ENCODE assay signal across 9 mouse cellular contexts in the genomic region with DNA sequence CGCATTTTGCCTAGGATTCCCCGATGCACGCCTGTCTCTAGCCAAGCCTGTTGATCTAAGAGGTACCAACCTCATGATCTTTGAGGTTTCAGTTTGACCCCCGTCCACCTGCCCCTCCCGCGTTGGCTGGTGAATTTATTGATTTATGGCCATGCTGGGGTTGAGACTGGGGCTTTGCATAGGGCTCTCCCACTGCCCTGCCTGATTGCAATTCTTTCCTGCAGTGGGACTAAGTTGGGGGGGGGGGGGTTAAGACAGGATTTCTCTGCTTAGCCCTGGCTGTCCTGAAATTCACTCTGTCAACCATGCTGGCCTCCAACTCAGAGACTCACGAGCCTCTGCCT. TPM values are rescaled to one million over a fixed set of nuclear protein-coding genes. Genes with fewer than 3 reads are reported as not detected.
A peak's percentile ranks its signal among the peaks of the same experiment; 100 is the strongest.
DNase-seq lines count a peak whose midpoint lies in the region; ATAC-seq and TF ChIP-seq lines count a peak whose summit lies in the region.
"Had no signal": no experiment of that assay in that cellular context is flagged by ENCODE, and none has a peak within 500 bp of the region (broad histone marks: within the 10 kb centered on the region; RNA-seq: fewer than 3 reads in every experiment).

No protein-coding gene starts in this region.

- TF ChIP-seq EP300 in ES-Bruce4 (IDR thresholded peaks at IDR 0.05; ENCODE audit: insufficient read depth, low read depth, low read length): no peak
- TF ChIP-seq EP300 in heart, postnatal 0 days (IDR thresholded peaks at IDR 0.05; ENCODE audit: low read depth): no peak

- WGBS in heart, embryonic 11.5 days (ENCODE audit: insufficient replicate concordance): 19% methylated on average over 7 of the region's 7 CpGs
- 8% methylated on average over 7 of the region's 7 CpGs for WGBS in heart, postnatal 0 days
- 8% methylated on average over 7 of the region's 7 CpGs for WGBS in liver, embryonic 16.5 days (ENCODE audit: insufficient replicate concordance)

- H3K27ac ChIP-seq in heart, embryonic 11.5 days (ENCODE audit: low read depth, low read length): peak overlapping the region; percentile 35; the same call in 1 of the 2 replicates
- H3K27ac ChIP-seq in ES-Bruce4 (ENCODE audit: insufficient read depth, low read length): no peak overlapping the region
- H3K27ac ChIP-seq in heart, postnatal 0 days (ENCODE audit: low read depth): no peak overlapping the region
- H3K27ac ChIP-seq in liver, embryonic 16.5 days (ENCODE audit: low read length): peak overlapping the region; percentile 31

- H3K27me3 ChIP-seq in heart, embryonic 11.5 days (ENCODE audit: control insufficient read depth, insufficient read depth, low read length): no peaks in the 10 kb centered on the region
- H3K27me3 ChIP-seq in ES-Bruce4 (ENCODE audit: control insufficient read depth, insufficient read depth, low read length, poor library complexity, severe bottlenecking): no peaks in the 10 kb centered on the region
- no peaks in the 10 kb centered on the region for H3K27me3 ChIP-seq in heart, postnatal 0 days (ENCODE audit: control insufficient read depth, insufficient read depth, low read length)
- no peaks in the 10 kb centered on the region for H3K27me3 ChIP-seq in liver, embryonic 16.5 days (ENCODE audit: control insufficient read depth, insufficient read depth, low read depth, low read length)

- H3K36me3 ChIP-seq in heart, embryonic 11.5 days (ENCODE audit: control insufficient read depth, insufficient read depth, low read length): peaks cover 4% of the 10 kb centered on the region; the same call in 1 of the 2 replicates
- no peaks in the 10 kb centered on the region for H3K36me3 ChIP-seq in ES-Bruce4 (ENCODE audit: control insufficient read depth, insufficient read depth, low read length, poor library complexity, severe bottlenecking)
- peaks cover 7% of the 10 kb centered on the region for H3K36me3 ChIP-seq in heart, postnatal 0 days (replicated peaks; ENCODE audit: control insufficient read depth, insufficient read depth, low read length)
- H3K36me3 ChIP-seq in liver, embryonic 16.5 days (ENCODE audit: control insufficient read depth, insufficient read depth): peaks cover 10% of the 10 kb centered on the region

- no peak for TF ChIP-seq CTCF in ES-Bruce4 (IDR thresholded peaks at IDR 0.05; ENCODE audit: low read depth, low read length)
- no peak for TF ChIP-seq CTCF in heart, postnatal 0 days (IDR thresholded peaks at IDR 0.05; ENCODE audit: low read depth)

- H3K4me2 ChIP-seq in heart, embryonic 11.5 days: peak overlapping the region; percentile 64
- peak overlapping the region; percentile 67 for H3K4me2 ChIP-seq in heart, postnatal 0 days (ENCODE audit: low read depth, low read length)
- peak overlapping the region; percentile 61 for H3K4me2 ChIP-seq in liver, embryonic 16.5 days (ENCODE audit: low read depth, low read length)

- intact Hi-C loops in heart, postnatal 25 days (cut with DNase I): loop anchor here (2.0 kb wide), 1 partner anchor 185 kb away; a partner anchor contains a TSS

- H3K9me3 ChIP-seq in heart, embryonic 11.5 days (replicated peaks; ENCODE audit: control insufficient read depth, low read length): no peaks in the 10 kb centered on the region; the same call in 1 of the 2 replicates
- no peaks in the 10 kb centered on the region for H3K9me3 ChIP-seq in ES-Bruce4 (replicated peaks; ENCODE audit: control insufficient read depth, insufficient read depth, low read length, poor library complexity, severe bottlenecking)
- no peaks in the 10 kb centered on the region for H3K9me3 ChIP-seq in heart, postnatal 0 days (replicated peaks; ENCODE audit: control insufficient read depth, low read length)
- H3K9me3 ChIP-seq in liver, embryonic 16.5 days (replicated peaks; ENCODE audit: control insufficient read depth, low read length): no peaks in the 10 kb centered on the region

- peak overlapping the region; percentile 45 for H3K4me3 ChIP-seq in heart, embryonic 11.5 days (ENCODE audit: low read depth, low read length)
- peak overlapping the region; percentile 84 for H3K4me3 ChIP-seq in ES-Bruce4 (ENCODE audit: low read depth, low read length)
- peak overlapping the region; percentile 44 for H3K4me3 ChIP-seq in heart, postnatal 0 days (ENCODE audit: low read depth, low read length)
- H3K4me3 ChIP-seq in liver, embryonic 16.5 days (ENCODE audit: low read depth, low read length): peak overlapping the region; percentile 48

- no peak for ATAC-seq in heart, embryonic 11.5 days (replicated peaks; ENCODE audit: insufficient number of reproducible peaks, low FRiP score, low TSS enrichment)
- ATAC-seq in heart, postnatal 0 days (ENCODE audit: insufficient read depth, low read depth): no peak
- ATAC-seq in liver, embryonic 16.5 days (ENCODE audit: low read depth): no peak

- H3K9ac ChIP-seq in heart, embryonic 11.5 days (ENCODE audit: low read depth, low read length): peak overlapping the region; percentile 67
- H3K9ac ChIP-seq in ES-Bruce4 (ENCODE audit: low read depth, poor library complexity, severe bottlenecking): peak overlapping the region; percentile 13
- H3K9ac ChIP-seq in heart, postnatal 0 days (replicated peaks; ENCODE audit: low read depth, low read length): no peak overlapping the region
- H3K9ac ChIP-seq in liver, embryonic 16.5 days (ENCODE audit: low read depth, low read length): peak overlapping the region; percentile 33

- DNase-seq in heart, postnatal 25 days (ENCODE audit: low spot score): no peak
- no peak for DNase-seq in heart, postnatal 0 days (ENCODE audit: low spot score)
- no peak for DNase-seq in embryo, embryonic 10.5 days (ENCODE audit: low spot score)
- DNase-seq in right cerebral cortex, postnatal 25 days: no peak
- no peak for DNase-seq in urinary bladder, postnatal 14 days (ENCODE audit: low spot score)
- DNase-seq: right cerebral cortex, adult 18-20 months had no signal

- peaks cover 18% of the 10 kb centered on the region for H3K4me1 ChIP-seq in heart, embryonic 11.5 days (ENCODE audit: control insufficient read depth, insufficient read depth, low read length)
- no peaks in the 10 kb centered on the region for H3K4me1 ChIP-seq in ES-Bruce4 (ENCODE audit: control insufficient read depth, insufficient read depth, low read length)
- peaks cover 16% of the 10 kb centered on the region; the same call in 1 of the 2 replicates for H3K4me1 ChIP-seq in heart, postnatal 0 days (ENCODE audit: control insufficient read depth, insufficient read depth)
- H3K4me1 ChIP-seq in liver, embryonic 16.5 days (ENCODE audit: control insufficient read depth, low read depth, low read length): peaks cover 44% of the 10 kb centered on the region

- TF ChIP-seq POLR2A in ES-Bruce4 (IDR thresholded peaks at IDR 0.05; ENCODE audit: insufficient read depth, low read length): no peak

RNA-seq across cellular contexts. Expression of a gene that starts 13.8 kb away (rescaled TPM):
- 22.3 and 35.7 TPM in 2 replicates for polyA plus RNA-seq in heart, embryonic 11.5 days (2014; fragmentation: Nextera tagmentation; extraction: Ambion mirVana)
- total RNA-seq in heart, postnatal 25 days (2021): 10 to 100 TPM; 35.9 to 42.2 TPM
- 19.5 and 19.6 TPM in 2 replicates for polyA plus RNA-seq in ES-Bruce4 (2011; ENCODE audit: insufficient read depth, insufficient read length, low read depth, missing spikeins)
- 67.9 and 79.0 TPM in 2 replicates for total RNA-seq in heart, postnatal 0 days (2014; rRNA removed; ENCODE audit: low replicate concordance)
- polyA plus RNA-seq in heart, postnatal 0 days (2015; fragmentation: Nextera tagmentation; extraction: Ambion mirVana): 42.7 and 45.7 TPM in 2 replicates
- 26.2 and 27.7 TPM in 2 replicates for polyA plus RNA-seq in liver, embryonic 16.5 days (2015; fragmentation: Nextera tagmentation; extraction: Ambion mirVana)

RNA-seq across cellular contexts. Expression of a gene that starts 22.9 kb away (rescaled TPM):
- 0.11 and 0.31 TPM in 2 replicates for polyA plus RNA-seq in heart, embryonic 11.5 days (2014; fragmentation: Nextera tagmentation; extraction: Ambion mirVana)
- total RNA-seq in heart, postnatal 25 days (2021): under 1 TPM; 0.70 to 0.78 TPM
- polyA plus RNA-seq in ES-Bruce4 (2011; ENCODE audit: insufficient read depth, insufficient read length, low read depth, missing spikeins): 0.40 and 0.44 TPM in 2 replicates
- total RNA-seq in heart, postnatal 0 days (2014; rRNA removed; ENCODE audit: low replicate concordance): not detected in 2 replicates
- 0.10 and 0.15 TPM in 2 replicates for polyA plus RNA-seq in heart, postnatal 0 days (2015; fragmentation: Nextera tagmentation; extraction: Ambion mirVana)
- polyA plus RNA-seq in liver, embryonic 16.5 days (2015; fragmentation: Nextera tagmentation; extraction: Ambion mirVana): 0.13 and 0.14 TPM in 2 replicates

RNA-seq across cellular contexts. Expression of a gene that starts 39.7 kb away (rescaled TPM):
- polyA plus RNA-seq in heart, embryonic 11.5 days (2014; fragmentation: Nextera tagmentation; extraction: Ambion mirVana): 45.5 and 48.2 TPM in 2 replicates
- 10 to 100 TPM; 94.7 to 96.1 TPM for total RNA-seq in heart, postnatal 25 days (2021)
- 18.8 and 22.3 TPM in 2 replicates for polyA plus RNA-seq in ES-Bruce4 (2011; ENCODE audit: insufficient read depth, insufficient read length, low read depth, missing spikeins)
- total RNA-seq in heart, postnatal 0 days (2014; rRNA removed; ENCODE audit: low replicate concordance): 41.2 and 67.4 TPM in 2 replicates
- polyA plus RNA-seq in heart, postnatal 0 days (2015; fragmentation: Nextera tagmentation; extraction: Ambion mirVana): 53.6 and 56.1 TPM in 2 replicates
- 90.4 and 95.3 TPM in 2 replicates for polyA plus RNA-seq in liver, embryonic 16.5 days (2015; fragmentation: Nextera tagmentation; extraction: Ambion mirVana)

RNA-seq across cellular contexts. Expression of a gene that starts 59.9 kb away (rescaled TPM):
- polyA plus RNA-seq in heart, embryonic 11.5 days (2014; fragmentation: Nextera tagmentation; extraction: Ambion mirVana): 7.6 and 8.3 TPM in 2 replicates
- total RNA-seq in heart, postnatal 25 days (2021): 10 to 100 TPM; 47.1 to 51.6 TPM
- 9.5 and 10.4 TPM in 2 replicates for polyA plus RNA-seq in ES-Bruce4 (2011; ENCODE audit: insufficient read depth, insufficient read length, low read depth, missing spikeins)
- total RNA-seq in heart, postnatal 0 days (2014; rRNA removed; ENCODE audit: low replicate concordance): 10.2 and 14.6 TPM in 2 replicates
- polyA plus RNA-seq in heart, postnatal 0 days (2015; fragmentation: Nextera tagmentation; extraction: Ambion mirVana): 16.6 and 17.5 TPM in 2 replicates
- 1.6 and 1.9 TPM in 2 replicates for polyA plus RNA-seq in liver, embryonic 16.5 days (2015; fragmentation: Nextera tagmentation; extraction: Ambion mirVana)

Comparison
In these comparisons a context has a peak if more than half of its experiments do, and no peak if none do; other contexts are left out.
1. H3K27ac ChIP-seq: peak in heart, embryonic 11.5 days (single experiment) and liver, embryonic 16.5 days (single experiment); none in ES-Bruce4 (single experiment) and heart, postnatal 0 days (single experiment).
2. Peak in every context shown above with its lines, with median percentiles within 50 percentile points of each other: H3K4me2 ChIP-seq and H3K4me3 ChIP-seq.